Mouse (Mus musculus): ENCODE data around the gene Cass4.

GRCm38 (mm10) chr2:172411091-172411490, 17.5 kb downstream of the Cass4 start:
- TF ChIP-seq CTCF (IDR thresholded peaks at IDR 0.05 in 2 of 3, conservative IDR thresholded peaks at IDR 0.05 in 1 of 3; ENCODE audit: control insufficient read depth in 1 of 3, insufficient read depth in 1 of 3, low read depth in 2 of 3, low read length in 3 of 3, poor library complexity in 1 of 3, severe bottlenecking in 1 of 3): no peak
- TF ChIP-seq POLR2A (IDR thresholded peaks at IDR 0.05; ENCODE audit: control insufficient read depth in 1 of 2, insufficient read depth in 1 of 2, low read depth in 1 of 2, low read length in 2 of 2, poor library complexity in 1 of 2): no peak
- TF ChIP-seq MEF2A (IDR thresholded peaks at IDR 0.05; ENCODE audit: extremely low read depth, insufficient replicate concordance, low read depth, low read length, poor library complexity, severe bottlenecking): no peak
- no peak for TF ChIP-seq MYC (IDR thresholded peaks at IDR 0.05; ENCODE audit: low read depth, low read length)
- no peak for TF ChIP-seq GATA1 (IDR thresholded peaks at IDR 0.05; ENCODE audit: low read depth, low read length)
- no peak for TF ChIP-seq TAL1 (IDR thresholded peaks at IDR 0.05; ENCODE audit: low read length)
- no peak for TF ChIP-seq KAT2A (conservative IDR thresholded peaks at IDR 0.05; ENCODE audit: low read depth, low read length)
- TF ChIP-seq CHD1 (IDR thresholded peaks at IDR 0.05; ENCODE audit: low read depth, low read length): no peak
- no peak for TF ChIP-seq ZNF384 (IDR thresholded peaks at IDR 0.05; ENCODE audit: low read depth, low read length)
- no peak for TF ChIP-seq ELF1 (IDR thresholded peaks at IDR 0.05; ENCODE audit: low read depth, low read length)
- no peak for TF ChIP-seq MAX (IDR thresholded peaks at IDR 0.05; ENCODE audit: low read length)
- no peak for TF ChIP-seq RAD21 (IDR thresholded peaks at IDR 0.05; ENCODE audit: low read depth, low read length)
- TF ChIP-seq MAFK (IDR thresholded peaks at IDR 0.05; ENCODE audit: borderline replicate concordance, low read depth, low read length): no peak
- no peak for TF ChIP-seq EP300 (IDR thresholded peaks at IDR 0.05; ENCODE audit: low read depth in 1 of 2, low read length in 2 of 2)

Data from MEL (cell line).